Mouse (Mus musculus): ENCODE measurements around the gene Gria1.

DNA sequence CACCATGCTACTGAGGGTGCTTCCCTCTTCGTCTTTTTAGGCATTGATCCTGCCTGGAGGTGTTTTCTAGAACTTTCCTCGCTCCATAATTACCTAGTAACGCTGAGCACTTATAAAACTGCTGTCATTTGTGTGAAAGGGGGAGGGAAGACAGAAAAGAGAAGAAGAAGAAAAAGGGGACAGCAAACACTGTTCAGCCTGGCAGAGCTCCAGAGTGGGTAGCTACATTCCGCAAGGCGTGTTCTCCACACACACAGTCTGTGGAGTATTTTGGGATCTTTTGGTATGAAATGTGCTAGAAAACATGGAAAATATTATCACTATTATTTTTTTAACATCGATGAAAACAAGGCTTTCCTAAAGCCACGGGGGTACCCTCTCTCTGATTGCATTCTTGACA lies 5.8 kb upstream of the Gria1 start:
- TF ChIP-seq POLR2A (IDR thresholded peaks at IDR 0.05; ENCODE audit: insufficient read length, low read depth), result no peak
- no peak for TF ChIP-seq MYOG (IDR thresholded peaks at IDR 0.05; ENCODE audit: control insufficient read depth in 1 of 3, insufficient read depth in 1 of 3, insufficient read length in 2 of 3, low read depth in 2 of 3)
- no peak for TF ChIP-seq MAX (IDR thresholded peaks at IDR 0.05; ENCODE audit: low read depth)
- no peak for TF ChIP-seq CEBPB (IDR thresholded peaks at IDR 0.05; ENCODE audit: insufficient read depth, poor library complexity, severe bottlenecking)
- no peak for TF ChIP-seq MYOD1 (IDR thresholded peaks at IDR 0.05; ENCODE audit: control insufficient read depth in 1 of 3, insufficient read length in 2 of 3, low read depth in 2 of 3)
- no peak for TF ChIP-seq REST (IDR thresholded peaks at IDR 0.05; ENCODE audit: insufficient read depth, insufficient read length)
- no peak for TF ChIP-seq POLR2AphosphoS2 (IDR thresholded peaks at IDR 0.05; ENCODE audit: insufficient read length, low read depth)
- no peak for TF ChIP-seq SRF (IDR thresholded peaks at IDR 0.05; ENCODE audit: control insufficient read depth, insufficient read length, low read depth)
- no peak for TF ChIP-seq USF1 (IDR thresholded peaks at IDR 0.05; ENCODE audit: low read depth)
- TF ChIP-seq TCF12 (IDR thresholded peaks at IDR 0.05; ENCODE audit: insufficient read depth, poor library complexity, severe bottlenecking), result no peak
- no peak for TF ChIP-seq TCF3 (IDR thresholded peaks at IDR 0.05; ENCODE audit: insufficient read length, low read depth)
- no peak for TF ChIP-seq E2F4 (IDR thresholded peaks at IDR 0.05; ENCODE audit: insufficient read depth)
